ENCODE assay signal across 15 mouse cellular contexts in genomic region chr16:88592758-88593157, GRCm38 (mm10). TPM values are rescaled to one million over a fixed set of nuclear protein-coding genes. Genes with fewer than 3 reads are reported as not detected.
A peak's percentile ranks its signal among the peaks of the same experiment; 100 is the strongest.
DNase-seq lines count a peak whose midpoint lies in the region; ATAC-seq and TF ChIP-seq lines count a peak whose summit lies in the region.
"Had no signal": no experiment of that assay in that cellular context is flagged by ENCODE, and none has a peak within 500 bp of the region (broad histone marks: within the 10 kb centered on the region; RNA-seq: fewer than 3 reads in every experiment).

No protein-coding gene starts in this region.

- H3K36me3 ChIP-seq in heart, postnatal 0 days (replicated peaks; ENCODE audit: control insufficient read depth, insufficient read depth, low read length) = no peaks in the 10 kb centered on the region
- no peaks in the 10 kb centered on the region for H3K36me3 ChIP-seq in lung, embryonic 14.5 days (ENCODE audit: insufficient read depth)
- no peaks in the 10 kb centered on the region for H3K36me3 ChIP-seq in embryonic facial prominence, embryonic 14.5 days (ENCODE audit: control insufficient read depth, insufficient read depth, low read length)
- H3K36me3 ChIP-seq: forebrain, embryonic 15.5 days; hindbrain, embryonic 13.5 days had no signal

- H3K27me3 ChIP-seq in heart, postnatal 0 days (ENCODE audit: control insufficient read depth, insufficient read depth, low read length) = no peaks in the 10 kb centered on the region
- no peaks in the 10 kb centered on the region; the same call in 1 of the 2 replicates for H3K27me3 ChIP-seq in lung, embryonic 14.5 days (ENCODE audit: insufficient read depth, low read length)
- no peaks in the 10 kb centered on the region for H3K27me3 ChIP-seq in embryonic facial prominence, embryonic 14.5 days (replicated peaks; ENCODE audit: control insufficient read depth, insufficient read depth, low read length)
- H3K27me3 ChIP-seq: forebrain, embryonic 15.5 days; hindbrain, embryonic 13.5 days had no signal

- H3K4me3 ChIP-seq in heart, postnatal 0 days (ENCODE audit: low read depth, low read length) = no peak overlapping the region
- H3K4me3 ChIP-seq in lung, embryonic 14.5 days (ENCODE audit: low read depth, low read length) = no peak overlapping the region
- no peak overlapping the region for H3K4me3 ChIP-seq in lung, adult 2 months (replicated peaks; ENCODE audit: extremely low read depth, low read depth, low read length)
- H3K4me3 ChIP-seq in embryonic facial prominence, embryonic 14.5 days (ENCODE audit: low read depth, low read length) = no peak overlapping the region
- H3K4me3 ChIP-seq: forebrain, embryonic 15.5 days; hindbrain, embryonic 13.5 days had no signal

- ATAC-seq in heart, postnatal 0 days (ENCODE audit: insufficient read depth, low read depth) = no peak
- no peak for ATAC-seq in lung, embryonic 14.5 days (ENCODE audit: insufficient read depth)
- no peak for ATAC-seq in embryonic facial prominence, embryonic 14.5 days (ENCODE audit: low read depth)
- ATAC-seq: forebrain, embryonic 15.5 days had no signal

- no peak for TF ChIP-seq POLR2A in lung, adult 2 months (IDR thresholded peaks at IDR 0.05; ENCODE audit: borderline replicate concordance, extremely low read depth, low read depth, low read length)

- no peak overlapping the region for H3K27ac ChIP-seq in heart, postnatal 0 days (ENCODE audit: low read depth)
- no peak overlapping the region for H3K27ac ChIP-seq in lung, embryonic 14.5 days (ENCODE audit: low read depth)
- no peak overlapping the region for H3K27ac ChIP-seq in embryonic facial prominence, embryonic 14.5 days (replicated peaks; ENCODE audit: low read depth, low read length)
- H3K27ac ChIP-seq: forebrain, embryonic 15.5 days; hindbrain, embryonic 13.5 days had no signal

- 0 out of 2 replicates have a peak, but pooled peaks have one; percentile 5 for TF ChIP-seq CTCF in heart, postnatal 0 days (IDR thresholded peaks at IDR 0.05; ENCODE audit: low read depth)
- peak; percentile 66 for TF ChIP-seq CTCF in lung, embryonic 14.5 days (IDR thresholded peaks at IDR 0.05; ENCODE audit: low read depth)
- no peak for TF ChIP-seq CTCF in lung, adult 2 months (IDR thresholded peaks at IDR 0.05; ENCODE audit: insufficient read depth, low read length)

- H3K4me2 ChIP-seq in heart, postnatal 0 days (ENCODE audit: low read depth, low read length) = no peak overlapping the region
- no peak overlapping the region for H3K4me2 ChIP-seq in lung, embryonic 14.5 days
- H3K4me2 ChIP-seq in embryonic facial prominence, embryonic 14.5 days (ENCODE audit: low read depth, low read length) = no peak overlapping the region
- H3K4me2 ChIP-seq: forebrain, embryonic 15.5 days; hindbrain, embryonic 13.5 days had no signal

- H3K9me3 ChIP-seq in heart, postnatal 0 days (replicated peaks; ENCODE audit: control insufficient read depth, low read length) = no peaks in the 10 kb centered on the region
- H3K9me3 ChIP-seq in lung, embryonic 14.5 days (ENCODE audit: low read depth, low read length) = no peaks in the 10 kb centered on the region
- H3K9me3 ChIP-seq in embryonic facial prominence, embryonic 14.5 days (ENCODE audit: control insufficient read depth, low read length) = no peaks in the 10 kb centered on the region
- H3K9me3 ChIP-seq: forebrain, embryonic 15.5 days; hindbrain, embryonic 13.5 days had no signal

- no peak for TF ChIP-seq EP300 in heart, postnatal 0 days (IDR thresholded peaks at IDR 0.05; ENCODE audit: low read depth)

- no peak overlapping the region for H3K9ac ChIP-seq in heart, postnatal 0 days (replicated peaks; ENCODE audit: low read depth, low read length)
- H3K9ac ChIP-seq in lung, embryonic 14.5 days = no peak overlapping the region
- H3K9ac ChIP-seq in embryonic facial prominence, embryonic 14.5 days (ENCODE audit: low read depth, low read length) = no peak overlapping the region
- H3K9ac ChIP-seq: forebrain, embryonic 15.5 days; hindbrain, embryonic 13.5 days had no signal

- no peak for DNase-seq in heart, postnatal 0 days (ENCODE audit: low spot score)
- DNase-seq in heart, postnatal 36 days = no peak
- peak; percentile 71 for DNase-seq in lung, embryonic 14.5 days
- no peak for DNase-seq in lung, adult 2 months
- DNase-seq in NIH3T3 (ENCODE audit: low read depth) = peak; percentile 5
- peak; percentile 19 for DNase-seq in embryonic facial prominence, embryonic 14.5 days (ENCODE audit: low spot score)
- no peak for DNase-seq in layer of hippocampus, postnatal 36 days
- DNase-seq in gastrocnemius, adult 8-10 months (ENCODE audit: low spot score in 2 of 2) = no peak
- DNase-seq: heart, adult 18-20 months; thymus, adult 18-20 months had no signal

- no peaks in the 10 kb centered on the region for H3K4me1 ChIP-seq in heart, postnatal 0 days (ENCODE audit: control insufficient read depth, insufficient read depth)
- no peaks in the 10 kb centered on the region for H3K4me1 ChIP-seq in lung, embryonic 14.5 days (ENCODE audit: insufficient read depth)
- H3K4me1 ChIP-seq in lung, adult 2 months (ENCODE audit: control insufficient read depth, insufficient read depth, low read length) = no peaks in the 10 kb centered on the region
- H3K4me1 ChIP-seq in embryonic facial prominence, embryonic 14.5 days (ENCODE audit: control insufficient read depth, insufficient read depth, low read length) = no peaks in the 10 kb centered on the region
- H3K4me1 ChIP-seq: forebrain, embryonic 15.5 days; hindbrain, embryonic 13.5 days had no signal

- intact Hi-C loops in heart, postnatal 36 days (cut with DNase I) = no loop called here

RNA-seq across cellular contexts. Expression of gene Krtap24-1, which starts 19.3 kb away (rescaled TPM):
- total RNA-seq in heart, postnatal 0 days (2014; rRNA removed; ENCODE audit: low replicate concordance) = not detected in 2 replicates
- not detected in 2 replicates for polyA plus RNA-seq in heart, postnatal 0 days (2015; fragmentation: Nextera tagmentation; extraction: Ambion mirVana)
- total RNA-seq in heart, postnatal 36 days (2021) = not detected
- not detected in 2 replicates for polyA plus RNA-seq in lung, embryonic 14.5 days (2014; fragmentation: Nextera tagmentation; extraction: Ambion mirVana)
- polyA plus RNA-seq in lung, adult 2 months (2012; rRNA removed) = not detected in 2 replicates
- 0.11 TPM in 1 of 2 replicates, not detected in the other for polyA plus RNA-seq in embryonic facial prominence, embryonic 14.5 days (2014; fragmentation: Nextera tagmentation; extraction: Ambion mirVana)
- total RNA-seq in layer of hippocampus, postnatal 36 days (2021) = not detected
- total RNA-seq in gastrocnemius, adult 8-10 months (2022) = not detected
- total RNA-seq: heart, adult 18-20 months had no signal
- polyA plus RNA-seq: cortical plate, adult 2 months; forebrain, embryonic 15.5 days; hindbrain, embryonic 13.5 days; liver, embryonic 16.5 days; spleen, adult 2 months had no signal

RNA-seq across cellular contexts. Expression of gene Cldn8, which starts 29.8 kb away (rescaled TPM):
- total RNA-seq in heart, postnatal 0 days (2014; rRNA removed; ENCODE audit: low replicate concordance) = 6.8 TPM in 1 of 2 replicates, not detected in the other
- polyA plus RNA-seq in heart, postnatal 0 days (2015; fragmentation: Nextera tagmentation; extraction: Ambion mirVana) = 0.14 TPM in 1 of 2 replicates, not detected in the other
- not detected for total RNA-seq in heart, postnatal 36 days (2021)
- polyA plus RNA-seq in lung, embryonic 14.5 days (2014; fragmentation: Nextera tagmentation; extraction: Ambion mirVana) = 2.3 and 2.7 TPM in 2 replicates
- 2.1 and 3.5 TPM in 2 replicates for polyA plus RNA-seq in lung, adult 2 months (2012; rRNA removed)
- polyA plus RNA-seq in embryonic facial prominence, embryonic 14.5 days (2014; fragmentation: Nextera tagmentation; extraction: Ambion mirVana) = 7.8 TPM in 2 replicates
- not detected for total RNA-seq in layer of hippocampus, postnatal 36 days (2021)
- total RNA-seq in gastrocnemius, adult 8-10 months (2022) = not detected
- total RNA-seq: heart, adult 18-20 months had no signal
- polyA plus RNA-seq: cortical plate, adult 2 months; forebrain, embryonic 15.5 days; hindbrain, embryonic 13.5 days had no signal

RNA-seq across cellular contexts. Expression of gene 2310079G19Rik, which starts 34.7 kb away (rescaled TPM):
- total RNA-seq in heart, postnatal 0 days (2014; rRNA removed; ENCODE audit: low replicate concordance) = not detected in 2 replicates
- polyA plus RNA-seq in heart, postnatal 0 days (2015; fragmentation: Nextera tagmentation; extraction: Ambion mirVana) = not detected in 2 replicates
- not detected for total RNA-seq in heart, postnatal 36 days (2021)
- polyA plus RNA-seq in lung, embryonic 14.5 days (2014; fragmentation: Nextera tagmentation; extraction: Ambion mirVana) = not detected in 2 replicates
- 0.32 TPM in 1 of 2 replicates, not detected in the other for polyA plus RNA-seq in lung, adult 2 months (2012; rRNA removed)
- not detected in 2 replicates for polyA plus RNA-seq in embryonic facial prominence, embryonic 14.5 days (2014; fragmentation: Nextera tagmentation; extraction: Ambion mirVana)
- total RNA-seq in layer of hippocampus, postnatal 36 days (2021) = not detected
- total RNA-seq in gastrocnemius, adult 8-10 months (2022) = under 1 TPM in 3 of 4 experiments, not detected in 1; 0.35 to 0.75 (median 0.58) TPM
- total RNA-seq: heart, adult 18-20 months had no signal
- polyA plus RNA-seq: cortical plate, adult 2 months; forebrain, embryonic 15.5 days; hindbrain, embryonic 13.5 days; liver, embryonic 16.5 days; spleen, adult 2 months had no signal

RNA-seq across cellular contexts. Expression of gene Krtap26-1, which starts 54.8 kb away (rescaled TPM):
- total RNA-seq in heart, postnatal 0 days (2014; rRNA removed; ENCODE audit: low replicate concordance) = not detected in 2 replicates
- polyA plus RNA-seq in heart, postnatal 0 days (2015; fragmentation: Nextera tagmentation; extraction: Ambion mirVana) = not detected in 2 replicates
- not detected for total RNA-seq in heart, postnatal 36 days (2021)
- polyA plus RNA-seq in lung, embryonic 14.5 days (2014; fragmentation: Nextera tagmentation; extraction: Ambion mirVana) = not detected in 2 replicates
- polyA plus RNA-seq in lung, adult 2 months (2012; rRNA removed) = not detected in 2 replicates
- polyA plus RNA-seq in embryonic facial prominence, embryonic 14.5 days (2014; fragmentation: Nextera tagmentation; extraction: Ambion mirVana) = 0.42 TPM in 1 of 2 replicates, not detected in the other
- total RNA-seq in layer of hippocampus, postnatal 36 days (2021) = not detected
- total RNA-seq in gastrocnemius, adult 8-10 months (2022) = not detected
- total RNA-seq: heart, adult 18-20 months had no signal
- polyA plus RNA-seq: cortical plate, adult 2 months; forebrain, embryonic 15.5 days; hindbrain, embryonic 13.5 days; liver, embryonic 16.5 days; spleen, adult 2 months had no signal

Comparison
In these comparisons a context has a peak if more than half of its experiments do, and no peak if none do; other contexts are left out.
1. DNase-seq: peak in lung, embryonic 14.5 days (single experiment), NIH3T3 (single experiment) and embryonic facial prominence, embryonic 14.5 days (single experiment); none in heart, postnatal 0 days (single experiment), heart, postnatal 36 days (0 of 2), lung, adult 2 months (single experiment), layer of hippocampus, postnatal 36 days (0 of 2) and gastrocnemius, adult 8-10 months (0 of 2).